Mouse (Mus musculus) small intestine, adult 2 months (tissue): Measurements from ENCODE around the gene Dcpp3.

Source experiments
- CTCF ChIP-seq: fragments of 200-500 bp; IDR thresholded peaks from 2 replicates; pipeline ENCODE4 v1.5.1; 2012; ENCODE audit warnings: low read depth, mild to moderate bottlenecking, control low read depth, inconsistent platforms, low read length, moderate library complexity, mixed read lengths; ENCODE audit not compliant: insufficient replicate concordance, insufficient read length; ENCODE audit errors: extremely low read depth
- POLR2A ChIP-seq: fragments of 200-500 bp; IDR thresholded peaks from 2 replicates; pipeline ENCODE4 v1.6.1; 2012; ENCODE audit warnings: low read depth, mild to moderate bottlenecking, control low read depth, inconsistent platforms, low read length, moderate library complexity

- TF ChIP-seq CTCF = no peak
- TF ChIP-seq POLR2A = no peak
These were observed 48.7 kb upstream of the Dcpp3 start for GRCm38 (mm10) chr17:23868513-23868912.
